Mouse (Mus musculus) liver, postnatal 0 days (tissue): ENCODE measurements around the gene Top1.

Experiments
- CTCF ChIP-seq: sonication (generic); IDR thresholded peaks from 2 replicates; pipeline ENCODE4 v1.5.1; 2016; ENCODE audit warnings: antibody characterized with exemption, low read depth
- EP300 ChIP-seq: IDR thresholded peaks from 2 replicates; pipeline ENCODE4 v1.6.1; 2016; ENCODE audit warnings: antibody characterized with exemption, low read depth, mild to moderate bottlenecking

- no peak for TF ChIP-seq CTCF
- no peak for TF ChIP-seq EP300
These were observed 125.2 kb downstream of the Top1 start for GRCm38 (mm10) chr2:160770871-160771270.
